Mouse (Mus musculus) v-Abl transformed pro-B cells (cell line): ENCODE data around the gene Olfr1264.

Experiments
- in situ Hi-C, 2 experiments: fragments of 400-800 bp; cut with MboI; formaldehyde crosslinking; loops; one replicate each; pipeline ENCODE4 v1.15.1; 2025; ENCODE audit not compliant: unreplicated experiment in 2 of 2

Olfr1264 gene

GRCm38 (mm10) chr2:90025477-90025876 is at the start of gene Olfr1264:
Gene Olfr1264 (minus strand): TSS chr2:90025577.
- in situ Hi-C loops: no loop called here

- in situ Hi-C loops: no loop called here
Measured at GRCm38 (mm10) chr2:90070065-90070464, 44.7 kb upstream of the Olfr1264 start.

GRCm38 (mm10) chr2:90063494-90063893 is 38.1 kb upstream of the Olfr1264 start, which contains the start of gene Olfr140:
Gene Olfr140 (minus strand): TSS chr2:90063594.
- in situ Hi-C loops: no loop called here

GRCm38 (mm10) chr2:90035037-90035436 is 9.7 kb upstream of the Olfr1264 start, which contains the start of gene Olfr1265:
Gene Olfr1265 (plus strand): TSS chr2:90035337.
- in situ Hi-C loops: no loop called here

GRCm38 (mm10) chr2:90011831-90012230 is 13.5 kb downstream of the Olfr1264 start, which contains the start of gene Olfr1263:
Gene Olfr1263 (plus strand): TSS chr2:90012131.
- in situ Hi-C loops: no loop called here

GRCm38 (mm10) chr2:89999845-90000244 is 25.5 kb downstream of the Olfr1264 start, which contains the start of gene Olfr1262:
Gene Olfr1262 (plus strand): TSS chr2:90000145.
- in situ Hi-C loops: no loop called here

GRCm38 (mm10) chr2:89990921-89991320 is 34.5 kb downstream of the Olfr1264 start, which contains the start of gene Olfr1261:
Gene Olfr1261 (plus strand): TSS chr2:89991221.
- in situ Hi-C loops: no loop called here

GRCm38 (mm10) chr2:89977709-89978108 is 47.7 kb downstream of the Olfr1264 start:
- in situ Hi-C loops: no loop called here

GRCm38 (mm10) chr2:89974184-89974583 is 51.2 kb downstream of the Olfr1264 start, which contains the start of gene Olfr1260:
Gene Olfr1260 (plus strand): TSS chr2:89974340.
- in situ Hi-C loops: no loop called here
